Mouse (Mus musculus) MEL (cell line): ENCODE data around the gene Lcmt1. TPM values are rescaled to one million over a fixed set of nuclear protein-coding genes. Genes with fewer than 3 reads are reported as not detected.

Source experiments
- DNase-seq: peaks from one replicate; pipeline ENCODE4 v3.0.0; 2011; ENCODE audit warnings: low read depth, low spot score
- H3K27ac ChIP-seq: 2 replicates; pipeline ENCODE4 v1.5.1; 2012; ENCODE audit warnings: low read depth, mild to moderate bottlenecking, control low read depth, low read length, moderate library complexity; ENCODE audit not compliant: control insufficient read depth
- H3K27me3 ChIP-seq, 2 experiments: fragments of 150-350 bp in 1 of 2; sonication (generic) in 1 of 2; 2 replicates each; pipeline ENCODE4 v1.6.1; 2012; ENCODE audit warnings: low read length in 2 of 2, mild to moderate bottlenecking in 2 of 2, improper control_type of control experiment in 1 of 2, moderate library complexity in 1 of 2; ENCODE audit not compliant: insufficient read depth in 2 of 2, control insufficient read depth in 1 of 2
- H3K36me3 ChIP-seq, 2 experiments: 2 replicates each; pipeline ENCODE4 v1.6.1; 2012 to 2014; ENCODE audit warnings: low read length in 2 of 2, improper control_type of control experiment in 1 of 2, inconsistent platforms in 1 of 2, mild to moderate bottlenecking in 1 of 2; ENCODE audit not compliant: insufficient read depth in 2 of 2, control insufficient read depth in 1 of 2
- H3K4me1 ChIP-seq, 2 experiments: fragments of 150-350 bp in 1 of 2; sonication (generic) in 1 of 2; 2 replicates each; pipeline ENCODE4 v1.6.1; 2012; ENCODE audit warnings: low read length in 2 of 2, improper control_type of control experiment in 1 of 2, mild to moderate bottlenecking in 1 of 2; ENCODE audit not compliant: insufficient read depth in 2 of 2, control insufficient read depth in 1 of 2
- H3K4me3 ChIP-seq, 2 experiments: fragments of 150-350 bp in 1 of 2; sonication (generic) in 1 of 2; 2 replicates each; pipeline ENCODE4 v1.5.1; 2012; ENCODE audit warnings: low read depth in 2 of 2, low read length in 2 of 2, mild to moderate bottlenecking in 2 of 2, moderate library complexity in 2 of 2, control low read depth in 1 of 2, improper control_type of control experiment in 1 of 2; ENCODE audit not compliant: control insufficient read depth in 1 of 2, insufficient read depth in 1 of 2
- H3K79me2 ChIP-seq: 2 replicates; pipeline ENCODE4 v1.6.1; 2012; ENCODE audit warnings: mild to moderate bottlenecking, low read length, moderate library complexity; ENCODE audit not compliant: control insufficient read depth, poor library complexity, insufficient read depth
- H3K9ac ChIP-seq: 2 replicates; pipeline ENCODE4 v1.6.1; 2012; ENCODE audit warnings: low read depth, mild to moderate bottlenecking, control low read depth, low read length, moderate library complexity; ENCODE audit not compliant: control insufficient read depth, poor library complexity, severe bottlenecking
- H3K9me3 ChIP-seq: fragments of 150-350 bp; sonication (generic); replicated peaks from 2 replicates; pipeline ENCODE4 v1.6.1; 2012; ENCODE audit warnings: mild to moderate bottlenecking, low read length, improper control_type of control experiment, moderate library complexity; ENCODE audit not compliant: insufficient read depth
- BHLHE40 ChIP-seq: IDR thresholded peaks from 2 replicates; pipeline ENCODE4 v1.6.1; 2012; ENCODE audit warnings: low read depth, mild to moderate bottlenecking, inconsistent platforms, low read length, improper control_type of control experiment, borderline replicate concordance
- CHD1 ChIP-seq: IDR thresholded peaks from 2 replicates; pipeline ENCODE4 v1.6.1; 2012; ENCODE audit warnings: low read depth, mild to moderate bottlenecking, inconsistent platforms, low read length, improper control_type of control experiment
- CTCF ChIP-seq, 3 experiments: IDR thresholded peaks in 2 of 3; conservative IDR thresholded peaks in 1 of 3; 2 replicates each; pipeline ENCODE4 v1.5.1; 2011 to 2012; ENCODE audit warnings: low read length in 3 of 3, low read depth in 2 of 3, mild to moderate bottlenecking in 2 of 3, improper control_type of control experiment in 1 of 3, inconsistent platforms in 1 of 3, mixed read lengths in 1 of 3, moderate library complexity in 1 of 3; ENCODE audit not compliant: control insufficient read depth in 1 of 3, insufficient read depth in 1 of 3, poor library complexity in 1 of 3, severe bottlenecking in 1 of 3
- E2F4 ChIP-seq: IDR thresholded peaks from 2 replicates; pipeline ENCODE4 v1.6.1; 2011; ENCODE audit warnings: low read depth, low read length, improper control_type of control experiment, borderline replicate concordance
- ELF1 ChIP-seq: IDR thresholded peaks from 2 replicates; pipeline ENCODE4 v1.6.1; 2014; ENCODE audit warnings: low read depth, mild to moderate bottlenecking, inconsistent platforms, low read length, improper control_type of control experiment, moderate library complexity
- ETS1 ChIP-seq: IDR thresholded peaks from 2 replicates; pipeline ENCODE4 v1.6.1; 2012; ENCODE audit warnings: low read depth, mild to moderate bottlenecking, inconsistent platforms, low read length, improper control_type of control experiment, moderate library complexity
- GATA1 ChIP-seq: IDR thresholded peaks from 2 replicates; pipeline ENCODE4 v1.6.1; 2011; ENCODE audit warnings: low read depth, low read length, improper control_type of control experiment
- MEF2A ChIP-seq: IDR thresholded peaks from 2 replicates; pipeline ENCODE4 v1.6.1; 2014; ENCODE audit warnings: low read depth, mild to moderate bottlenecking, inconsistent platforms, low read length, improper control_type of control experiment; ENCODE audit not compliant: poor library complexity, insufficient replicate concordance, severe bottlenecking; ENCODE audit errors: extremely low read depth
- MXI1 ChIP-seq: IDR thresholded peaks from 2 replicates; pipeline ENCODE4 v1.6.1; 2011; ENCODE audit warnings: mild to moderate bottlenecking, low read depth, low read length, improper control_type of control experiment
- NRF1 ChIP-seq: IDR thresholded peaks from 2 replicates; pipeline ENCODE4 v1.6.1; 2014; ENCODE audit warnings: low read depth, mild to moderate bottlenecking, inconsistent platforms, low read length, improper control_type of control experiment, moderate library complexity; ENCODE audit not compliant: poor library complexity, insufficient read depth, severe bottlenecking
- POLR2A ChIP-seq, 2 experiments: IDR thresholded peaks; 2 replicates each; pipeline ENCODE4 v1.6.1; 2011 to 2012; ENCODE audit warnings: low read length in 2 of 2, mild to moderate bottlenecking in 2 of 2, control low read depth in 1 of 2, improper control_type of control experiment in 1 of 2, low read depth in 1 of 2, moderate library complexity in 1 of 2; ENCODE audit not compliant: control insufficient read depth in 1 of 2, insufficient read depth in 1 of 2, poor library complexity in 1 of 2
- POLR2AphosphoS2 ChIP-seq: IDR thresholded peaks from 2 replicates; pipeline ENCODE4 v1.6.1; 2011; ENCODE audit warnings: low read length, improper control_type of control experiment
- POLR2AphosphoS5 ChIP-seq: IDR thresholded peaks from 2 replicates; pipeline ENCODE4 v1.6.1; 2012; ENCODE audit warnings: low read depth, borderline replicate concordance, mild to moderate bottlenecking, inconsistent platforms, low read length, moderate library complexity, mixed read lengths
- RAD21 ChIP-seq: IDR thresholded peaks from 2 replicates; pipeline ENCODE4 v1.6.1; 2011; ENCODE audit warnings: mild to moderate bottlenecking, low read depth, low read length, improper control_type of control experiment
- RCOR1 ChIP-seq: IDR thresholded peaks from 2 replicates; pipeline ENCODE4 v1.6.1; 2012; ENCODE audit warnings: low read depth, mild to moderate bottlenecking, inconsistent platforms, low read length, improper control_type of control experiment
- USF1 ChIP-seq: IDR thresholded peaks from 2 replicates; pipeline ENCODE4 v1.6.1; 2014; ENCODE audit warnings: low read depth, mild to moderate bottlenecking, inconsistent platforms, low read length, improper control_type of control experiment, moderate library complexity
- USF2 ChIP-seq, 2 experiments: IDR thresholded peaks; 2 replicates each; pipeline ENCODE4 v1.6.1; 2011 to 2012; ENCODE audit warnings: improper control_type of control experiment in 2 of 2, low read length in 2 of 2, borderline replicate concordance in 1 of 2, inconsistent platforms in 1 of 2, low read depth in 1 of 2, mild to moderate bottlenecking in 1 of 2; ENCODE audit not compliant: insufficient read depth in 1 of 2
- ZKSCAN1 ChIP-seq: IDR thresholded peaks from 2 replicates; pipeline ENCODE4 v1.6.1; 2012; ENCODE audit warnings: low read depth, mild to moderate bottlenecking, inconsistent platforms, low read length, improper control_type of control experiment, moderate library complexity
- ZNF384 ChIP-seq: IDR thresholded peaks from 2 replicates; pipeline ENCODE4 v1.6.1; 2012; ENCODE audit warnings: low read depth, mild to moderate bottlenecking, inconsistent platforms, low read length, improper control_type of control experiment
- polyA plus RNA-seq, 2 experiments: library from polyadenylated mRNA; stranded (reverse) in 1 of 2; unstranded in 1 of 2; fragments of >175 nt in 1 of 2; fragments of >200 nt in 1 of 2; gene quantifications; 2 replicates each; pipeline versions ENCODE4 v1.2.1 to v1.2.4; 2012; ENCODE audit warnings: low replicate concordance in 2 of 2, low read depth in 1 of 2; ENCODE audit not compliant: insufficient read length in 2 of 2, insufficient read depth in 1 of 2, missing spikeins in 1 of 2
- total RNA-seq: library from RNA; depleted of rRNA; stranded (reverse); fragments of 300-350 nt; gene quantifications from 2 replicates; pipeline ENCODE4 v1.2.3, GENCODE M21; 2012

The Lcmt1 gene
- total and polyA plus RNA-seq, 3 experiments, result 44.4 to 51.7 TPM; not detected in 1

GRCm38 (mm10) chr7:123327909-123328308 lies 41.7 kb upstream of the Lcmt1 start:
- no peaks in the 10 kb centered on the region for H3K9me3 ChIP-seq
- no peak for TF ChIP-seq POLR2A (IDR thresholded peaks at IDR 0.05; ENCODE audit: control insufficient read depth in 1 of 2, insufficient read depth in 1 of 2, low read depth in 1 of 2, low read length in 2 of 2, poor library complexity in 1 of 2)
- no peak for TF ChIP-seq MEF2A
- TF ChIP-seq, all 39 proteins: peak for 0
- Histone ChIP-seq H3K27me3 (no peaks in the 10 kb centered on the region), H3K79me2 (no peaks in the 10 kb centered on the region), H3K9ac (no peak overlapping the region), H3K4me1 (peaks cover 0 to 4% of the 10 kb centered on the region in 2 experiments; a peak in 2 of 4 replicates), H3K27ac (no peak overlapping the region), H3K4me3 (no peak overlapping the region), H3K36me3 (peaks cover 0 to 5% of the 10 kb centered on the region in 2 experiments; a peak in 1 of 4 replicates)
- no peak for DNase-seq

DNA sequence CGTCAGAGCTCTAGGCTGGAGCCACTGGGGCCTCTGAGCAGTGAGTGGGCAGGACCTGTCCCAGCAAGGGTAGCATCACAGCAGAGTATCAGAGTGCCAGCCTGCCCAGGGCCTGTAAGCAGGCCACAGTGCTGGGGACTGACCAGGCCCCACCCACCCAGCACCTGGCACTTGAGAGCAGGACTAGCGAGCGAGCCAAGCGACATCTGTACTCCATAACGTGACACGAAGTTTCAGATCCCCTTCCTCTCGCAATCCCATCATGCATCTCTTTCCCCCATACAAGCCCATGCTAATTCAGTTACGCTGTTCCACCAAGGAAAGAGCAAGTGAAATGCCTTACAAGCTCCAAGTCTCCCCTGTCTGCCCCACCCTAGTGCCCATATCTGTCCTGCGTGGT lies 39.1 kb upstream of the Lcmt1 start:
- no peaks in the 10 kb centered on the region for H3K27me3 ChIP-seq
- H3K36me3 ChIP-seq, result peaks cover 0 to 2% of the 10 kb centered on the region in 2 experiments; a peak in 2 of 4 replicates
- H3K4me3 ChIP-seq, result no peak overlapping the region
- H3K27ac ChIP-seq, result no peak overlapping the region
- H3K9me3 ChIP-seq, result no peaks in the 10 kb centered on the region
- H3K4me1 ChIP-seq, result peaks cover 0 to 4% of the 10 kb centered on the region in 2 experiments; a peak in 2 of 4 replicates
- TF ChIP-seq POLR2AphosphoS5, result no peak
- TF ChIP-seq CHD1, result no peak
- TF ChIP-seq POLR2AphosphoS2, result no peak
- TF ChIP-seq MEF2A, result no peak
- no peak for TF ChIP-seq USF2 (IDR thresholded peaks at IDR 0.05; ENCODE audit: borderline replicate concordance in 1 of 2, insufficient read depth in 1 of 2, low read depth in 1 of 2, low read length in 2 of 2)
- no peak overlapping the region for H3K9ac ChIP-seq
- H3K79me2 ChIP-seq, result no peaks in the 10 kb centered on the region
- DNase-seq, result no peak

GRCm38 (mm10) chr7:123336322-123336721 lies 33.3 kb upstream of the Lcmt1 start:
- Histone ChIP-seq H3K27me3 (no peaks in the 10 kb centered on the region), H3K27ac (no peak overlapping the region), H3K79me2 (0 out of 2 replicates have a peak, but pooled peaks cover 4% of the 10 kb centered on the region), H3K36me3 (peaks cover 0 to 2% of the 10 kb centered on the region in 2 experiments; a peak in 2 of 4 replicates), H3K9me3 (no peaks in the 10 kb centered on the region), H3K9ac (no peak overlapping the region), H3K4me1 (no peaks in the 10 kb centered on the region), H3K4me3 (no peak overlapping the region)
- no peak for TF ChIP-seq BHLHE40
- no peak for TF ChIP-seq ELF1
- TF ChIP-seq E2F4, result no peak
- TF ChIP-seq MEF2A, result no peak
- TF ChIP-seq CTCF (IDR thresholded peaks at IDR 0.05 in 2 of 3, conservative IDR thresholded peaks at IDR 0.05 in 1 of 3; ENCODE audit: control insufficient read depth in 1 of 3, insufficient read depth in 1 of 3, low read depth in 2 of 3, low read length in 3 of 3, poor library complexity in 1 of 3, severe bottlenecking in 1 of 3), result no peak
- no peak for TF ChIP-seq NRF1
- no peak for TF ChIP-seq ETS1
- TF ChIP-seq RAD21, result no peak
- no peak for TF ChIP-seq USF1
- no peak for TF ChIP-seq RCOR1
- TF ChIP-seq POLR2AphosphoS2, result no peak
- TF ChIP-seq GATA1, result no peak
- TF ChIP-seq MXI1, result no peak
- TF ChIP-seq ZNF384, result no peak
- no peak for TF ChIP-seq ZKSCAN1
- DNase-seq, result no peak
